Mouse (Mus musculus): Measurements from ENCODE around the gene Rc3h2.

DNA sequence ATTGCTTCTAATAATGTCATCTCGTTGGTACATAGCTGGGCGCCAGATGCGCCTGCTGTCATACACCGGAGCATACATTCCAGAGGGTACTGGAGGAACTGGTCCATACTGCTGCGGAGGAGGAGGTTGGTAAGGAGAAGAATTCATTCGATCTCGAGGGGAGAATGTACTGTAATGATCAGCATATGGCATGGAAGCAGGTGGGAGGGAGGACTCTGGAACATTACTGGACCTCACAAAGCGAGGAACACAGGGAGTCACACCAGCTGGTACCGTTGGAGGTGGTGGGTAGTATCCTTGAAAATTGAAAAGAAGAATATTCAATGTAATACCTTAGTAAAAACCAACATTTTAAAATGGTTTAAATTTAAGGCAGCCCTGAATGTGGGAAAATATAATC, 39.8 kb downstream of the Rc3h2 start:
- TF ChIP-seq POLR2A (IDR thresholded peaks at IDR 0.05; ENCODE audit: insufficient read length, low read depth) (no peak), E2F4 (IDR thresholded peaks at IDR 0.05; ENCODE audit: insufficient read depth) (no peak), TCF12 (IDR thresholded peaks at IDR 0.05; ENCODE audit: insufficient read depth, poor library complexity, severe bottlenecking) (no peak), MYOG (IDR thresholded peaks at IDR 0.05; ENCODE audit: control insufficient read depth in 1 of 3, insufficient read depth in 1 of 3, insufficient read length in 2 of 3, low read depth in 2 of 3) (no peak), CEBPB (IDR thresholded peaks at IDR 0.05; ENCODE audit: insufficient read depth, poor library complexity, severe bottlenecking) (no peak), MYOD1 (IDR thresholded peaks at IDR 0.05; ENCODE audit: control insufficient read depth in 1 of 3, insufficient read length in 2 of 3, low read depth in 2 of 3) (no peak), USF1 (IDR thresholded peaks at IDR 0.05; ENCODE audit: low read depth) (no peak), MAX (IDR thresholded peaks at IDR 0.05; ENCODE audit: low read depth) (no peak), POLR2AphosphoS2 (IDR thresholded peaks at IDR 0.05; ENCODE audit: insufficient read length, low read depth) (no peak), REST (IDR thresholded peaks at IDR 0.05; ENCODE audit: insufficient read depth, insufficient read length) (no peak), TCF3 (IDR thresholded peaks at IDR 0.05; ENCODE audit: insufficient read length, low read depth) (no peak), SRF (IDR thresholded peaks at IDR 0.05; ENCODE audit: control insufficient read depth, insufficient read length, low read depth) (no peak)

Measured in myocyte (in vitro differentiated cells).